Mouse (Mus musculus): Measurements from ENCODE around the gene Slamf7.
"Not testable (repeated sequence)": the region's sequence is repeated elsewhere in the genome, so short reads cannot be mapped to it uniquely, and the experiment has no call there.

Gene Slamf7

DNA sequence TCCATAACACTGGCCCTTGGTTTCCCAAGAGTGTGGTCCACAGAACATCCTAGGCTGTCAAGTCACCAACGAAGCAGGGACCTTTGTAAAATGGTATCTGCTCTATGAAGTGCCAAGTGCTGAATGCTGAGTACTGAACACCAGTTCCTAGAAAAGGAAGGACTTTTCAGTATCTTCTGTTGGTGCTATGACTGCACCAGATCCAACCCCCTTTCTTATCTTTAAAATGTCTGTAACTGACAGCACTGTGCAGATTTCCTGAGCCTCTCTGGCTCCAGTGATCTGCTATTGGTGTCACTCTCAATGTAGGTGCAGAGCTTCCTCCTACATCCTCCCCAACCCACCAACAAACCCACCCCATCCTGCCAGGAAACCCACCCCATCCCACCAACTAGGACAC, 21.6 kb upstream of the Slamf7 start:
- TF ChIP-seq CTCF (conservative IDR thresholded peaks at IDR 0.05; ENCODE audit: low read length) = no peak
- TF ChIP-seq POU5F1 (IDR thresholded peaks at IDR 0.05; ENCODE audit: borderline replicate concordance, low read length) = no peak
- TF ChIP-seq NANOG (IDR thresholded peaks at IDR 0.05; ENCODE audit: borderline replicate concordance, low read length) = no peak
- Histone ChIP-seq H3K4me1 (replicated peaks; ENCODE audit: low read depth, low read length) (no peaks in the 10 kb centered on the region), H3K36me3 (ENCODE audit: insufficient read depth, low read length) (no peaks in the 10 kb centered on the region), H3K4me3 (replicated peaks; ENCODE audit: low read length) (no peak overlapping the region), H3K27me3 (ENCODE audit: insufficient read depth, low read length) (no peaks in the 10 kb centered on the region), H3K9me3 (ENCODE audit: low read length) (peaks cover 3% of the 10 kb centered on the region; the same call in 1 of the 2 replicates)

DNA sequence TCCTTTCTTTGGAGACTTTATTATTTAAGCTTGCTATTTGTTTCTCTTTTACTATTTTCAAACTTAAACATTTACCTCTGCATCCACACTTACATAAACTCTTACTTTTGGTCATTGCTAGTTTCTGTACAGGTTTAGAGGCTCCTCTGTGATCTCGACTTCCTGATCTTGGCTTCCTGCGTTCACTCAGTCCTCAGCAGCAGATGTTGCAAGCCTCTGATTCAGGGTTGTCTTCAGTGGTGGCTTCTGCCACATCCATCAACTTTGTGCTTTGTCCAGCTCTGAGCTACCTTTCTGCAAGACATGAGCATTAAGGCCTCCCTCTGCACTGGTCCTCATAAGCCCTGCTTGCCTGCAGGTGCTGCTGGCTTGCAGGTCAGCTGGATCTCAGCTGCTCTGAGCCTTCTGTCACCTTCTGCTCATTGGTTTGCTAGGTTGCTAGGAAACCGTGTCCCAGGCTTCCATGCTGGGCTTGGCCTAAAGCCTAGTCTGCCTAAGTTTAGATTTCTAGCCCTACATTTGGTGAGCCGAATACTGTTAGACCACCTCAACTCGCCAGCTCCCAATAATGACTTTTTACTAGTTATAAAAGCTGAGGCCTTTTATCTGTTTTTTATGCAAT, 20.1 kb upstream of the Slamf7 start:
- Histone ChIP-seq H3K9me3 (ENCODE audit: low read length) (no peaks in the 10 kb centered on the region), H3K4me1 (replicated peaks; ENCODE audit: low read depth, low read length) (no peaks in the 10 kb centered on the region), H3K27me3 (ENCODE audit: insufficient read depth, low read length) (no peaks in the 10 kb centered on the region), H3K36me3 (ENCODE audit: insufficient read depth, low read length) (no peaks in the 10 kb centered on the region), H3K4me3 (replicated peaks; ENCODE audit: low read length) (no peak overlapping the region)
- no peak for TF ChIP-seq POU5F1 (IDR thresholded peaks at IDR 0.05; ENCODE audit: borderline replicate concordance, low read length)
- TF ChIP-seq CTCF (conservative IDR thresholded peaks at IDR 0.05; ENCODE audit: low read length) = no peak
- TF ChIP-seq NANOG (IDR thresholded peaks at IDR 0.05; ENCODE audit: borderline replicate concordance, low read length) = no peak

DNA sequence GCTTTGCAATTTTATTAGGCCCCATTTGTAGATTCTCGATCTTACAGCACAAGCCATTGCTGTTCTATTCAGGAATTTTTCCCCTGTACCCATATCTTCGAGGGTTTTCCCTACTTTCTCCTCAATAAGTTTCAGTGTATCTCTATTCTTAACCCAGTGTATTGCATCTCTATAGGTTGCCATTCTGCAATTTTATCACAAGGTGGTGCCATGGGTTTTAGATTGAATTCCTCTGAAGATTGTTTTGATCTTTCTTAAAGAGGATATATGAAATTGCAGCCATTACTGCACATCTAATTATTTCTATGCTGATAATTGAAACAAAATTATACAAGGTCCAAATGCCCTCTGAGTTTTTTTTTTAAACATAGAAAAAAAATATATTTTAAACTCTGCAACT, 19.6 kb upstream of the Slamf7 start:
- H3K4me3 ChIP-seq (replicated peaks; ENCODE audit: low read length); H3K9me3 ChIP-seq (ENCODE audit: low read length); H3K36me3 ChIP-seq (ENCODE audit: insufficient read depth, low read length); H3K4me1 ChIP-seq (replicated peaks; ENCODE audit: low read depth, low read length); H3K27me3 ChIP-seq (ENCODE audit: insufficient read depth, low read length): not testable (repeated sequence)

DNA sequence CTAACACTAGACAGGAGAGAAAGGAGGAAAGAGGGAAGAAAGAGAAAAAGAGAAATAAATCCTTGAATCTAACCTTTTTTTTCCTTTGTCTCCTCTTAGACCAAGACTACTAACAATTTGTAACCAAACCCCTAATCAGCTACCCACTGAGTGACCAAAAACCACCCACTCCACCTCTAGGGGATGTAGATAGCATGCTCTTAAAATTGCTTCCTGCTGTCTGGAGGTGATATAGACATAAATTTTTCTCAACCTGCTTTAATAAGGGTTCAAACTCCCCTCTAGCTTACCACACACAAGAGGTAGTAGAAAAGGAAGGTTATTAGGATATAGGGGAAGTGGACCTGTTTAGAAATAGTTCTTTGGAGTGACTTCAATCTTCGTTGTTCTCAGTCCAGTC, 14.3 kb upstream of the Slamf7 start:
- Histone ChIP-seq H3K4me3 (replicated peaks; ENCODE audit: low read length) (no peak overlapping the region), H3K9me3 (ENCODE audit: low read length) (peaks cover 7% of the 10 kb centered on the region; the same call in 1 of the 2 replicates), H3K4me1 (replicated peaks; ENCODE audit: low read depth, low read length) (no peaks in the 10 kb centered on the region), H3K36me3 (ENCODE audit: insufficient read depth, low read length) (no peaks in the 10 kb centered on the region), H3K27me3 (ENCODE audit: insufficient read depth, low read length) (no peaks in the 10 kb centered on the region)
- no peak for TF ChIP-seq NANOG (IDR thresholded peaks at IDR 0.05; ENCODE audit: borderline replicate concordance, low read length)
- no peak for TF ChIP-seq POU5F1 (IDR thresholded peaks at IDR 0.05; ENCODE audit: borderline replicate concordance, low read length)
- TF ChIP-seq CTCF (conservative IDR thresholded peaks at IDR 0.05; ENCODE audit: low read length) = no peak

DNA sequence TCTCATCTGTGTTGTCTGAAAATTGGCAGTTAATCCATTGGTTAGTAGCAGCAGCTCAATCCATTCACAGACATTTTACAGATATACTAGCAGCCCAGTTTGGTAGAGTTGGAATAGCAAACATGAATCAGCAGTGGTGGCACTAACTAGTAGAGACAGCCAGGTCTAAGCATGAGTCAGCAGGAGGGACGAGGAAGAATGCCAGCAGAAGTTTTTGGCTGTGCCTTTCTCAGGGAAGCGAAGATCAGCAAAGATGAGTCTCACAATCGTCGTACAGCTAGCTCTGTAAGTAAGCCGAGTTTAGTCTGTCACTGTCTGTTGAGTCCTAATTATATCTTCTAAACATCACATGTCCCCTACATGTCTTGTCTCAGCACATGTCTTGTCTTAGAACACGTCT, 13.5 kb upstream of the Slamf7 start:
- Histone ChIP-seq H3K4me3 (replicated peaks; ENCODE audit: low read length) (no peak overlapping the region), H3K27me3 (ENCODE audit: insufficient read depth, low read length) (no peaks in the 10 kb centered on the region), H3K9me3 (ENCODE audit: low read length) (peaks cover 7% of the 10 kb centered on the region; the same call in 1 of the 2 replicates), H3K4me1 (replicated peaks; ENCODE audit: low read depth, low read length) (no peaks in the 10 kb centered on the region), H3K36me3 (ENCODE audit: insufficient read depth, low read length) (no peaks in the 10 kb centered on the region)
- no peak for TF ChIP-seq POU5F1 (IDR thresholded peaks at IDR 0.05; ENCODE audit: borderline replicate concordance, low read length)
- no peak for TF ChIP-seq CTCF (conservative IDR thresholded peaks at IDR 0.05; ENCODE audit: low read length)
- no peak for TF ChIP-seq NANOG (IDR thresholded peaks at IDR 0.05; ENCODE audit: borderline replicate concordance, low read length)

DNA sequence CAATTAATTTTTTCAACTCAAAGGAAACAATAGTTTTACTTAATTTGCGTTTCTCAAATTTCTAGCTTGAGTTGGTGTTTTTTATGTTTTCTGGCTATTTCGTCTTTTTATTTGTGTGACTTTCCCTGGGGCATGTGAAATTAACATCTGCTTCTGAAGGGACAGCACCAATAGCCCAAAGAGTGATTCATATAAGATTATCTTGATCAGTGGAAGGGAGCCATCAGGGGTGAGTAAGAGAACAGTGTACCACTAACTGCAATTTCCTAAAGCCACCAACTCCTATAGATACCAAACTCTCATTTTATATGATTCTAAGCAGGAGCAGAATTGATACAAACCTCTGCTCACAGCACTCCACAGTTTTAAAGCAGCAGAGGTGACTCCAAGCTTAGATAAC, 10.9 kb upstream of the Slamf7 start:
- H3K27me3 ChIP-seq (ENCODE audit: insufficient read depth, low read length) = no peaks in the 10 kb centered on the region
- H3K4me1 ChIP-seq (replicated peaks; ENCODE audit: low read depth, low read length) = no peaks in the 10 kb centered on the region
- peaks cover 7% of the 10 kb centered on the region; the same call in 1 of the 2 replicates for H3K9me3 ChIP-seq (ENCODE audit: low read length)
- H3K36me3 ChIP-seq (ENCODE audit: insufficient read depth, low read length) = no peaks in the 10 kb centered on the region
- TF ChIP-seq POU5F1 (IDR thresholded peaks at IDR 0.05; ENCODE audit: borderline replicate concordance, low read length) (no peak), NANOG (IDR thresholded peaks at IDR 0.05; ENCODE audit: borderline replicate concordance, low read length) (no peak), CTCF (conservative IDR thresholded peaks at IDR 0.05; ENCODE audit: low read length) (no peak)
- H3K4me3 ChIP-seq (replicated peaks; ENCODE audit: low read length) = no peak overlapping the region

DNA sequence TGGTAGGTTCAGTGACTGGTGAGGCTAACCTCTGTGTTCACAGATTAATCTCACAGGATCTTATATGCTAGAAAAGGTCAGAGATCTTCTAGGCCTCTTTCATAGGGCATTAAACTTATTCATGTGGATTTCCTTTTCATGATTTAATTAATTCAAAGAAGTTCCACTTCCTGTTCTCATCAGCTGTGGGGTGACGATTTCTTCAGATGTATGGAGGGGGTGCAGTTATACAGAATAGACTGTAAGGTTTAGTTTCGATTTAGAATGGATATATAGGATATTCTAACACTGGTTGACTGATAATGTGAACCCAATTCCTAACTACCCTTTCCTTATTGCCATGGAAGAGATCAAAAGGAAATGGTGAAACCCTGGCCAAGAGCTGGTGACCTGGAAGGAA, 8.6 kb upstream of the Slamf7 start:
- TF ChIP-seq NANOG (IDR thresholded peaks at IDR 0.05; ENCODE audit: borderline replicate concordance, low read length) (no peak), CTCF (conservative IDR thresholded peaks at IDR 0.05; ENCODE audit: low read length) (no peak), POU5F1 (IDR thresholded peaks at IDR 0.05; ENCODE audit: borderline replicate concordance, low read length) (no peak)
- Histone ChIP-seq H3K9me3 (ENCODE audit: low read length) (no peaks in the 10 kb centered on the region), H3K4me1 (replicated peaks; ENCODE audit: low read depth, low read length) (no peaks in the 10 kb centered on the region), H3K36me3 (ENCODE audit: insufficient read depth, low read length) (no peaks in the 10 kb centered on the region), H3K4me3 (replicated peaks; ENCODE audit: low read length) (no peak overlapping the region), H3K27me3 (ENCODE audit: insufficient read depth, low read length) (no peaks in the 10 kb centered on the region)

DNA sequence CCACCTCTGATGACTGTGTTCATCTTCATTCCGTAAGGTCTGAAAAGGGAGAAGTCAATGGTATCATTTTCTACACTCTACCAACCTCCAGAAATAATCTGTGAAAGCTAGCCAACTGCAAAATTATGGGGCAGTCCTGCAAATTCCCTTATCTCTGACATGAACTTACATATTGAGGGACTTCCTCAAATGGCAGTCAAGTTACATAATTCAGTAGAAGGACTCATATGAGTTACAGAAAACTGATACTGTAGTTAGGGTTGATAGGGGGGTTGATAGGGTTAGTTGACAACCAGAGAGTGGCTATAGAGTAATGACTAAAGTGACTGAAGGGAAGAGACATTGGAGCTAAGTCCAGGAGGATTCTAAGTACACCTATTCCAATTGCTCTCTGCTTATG, 7.6 kb upstream of the Slamf7 start:
- no peak for TF ChIP-seq NANOG (IDR thresholded peaks at IDR 0.05; ENCODE audit: borderline replicate concordance, low read length)
- no peak for TF ChIP-seq POU5F1 (IDR thresholded peaks at IDR 0.05; ENCODE audit: borderline replicate concordance, low read length)
- no peak for TF ChIP-seq CTCF (conservative IDR thresholded peaks at IDR 0.05; ENCODE audit: low read length)
- Histone ChIP-seq H3K27me3 (ENCODE audit: insufficient read depth, low read length) (no peaks in the 10 kb centered on the region), H3K4me3 (replicated peaks; ENCODE audit: low read length) (no peak overlapping the region), H3K4me1 (replicated peaks; ENCODE audit: low read depth, low read length) (no peaks in the 10 kb centered on the region), H3K36me3 (ENCODE audit: insufficient read depth, low read length) (no peaks in the 10 kb centered on the region), H3K9me3 (ENCODE audit: low read length) (no peaks in the 10 kb centered on the region)

DNA sequence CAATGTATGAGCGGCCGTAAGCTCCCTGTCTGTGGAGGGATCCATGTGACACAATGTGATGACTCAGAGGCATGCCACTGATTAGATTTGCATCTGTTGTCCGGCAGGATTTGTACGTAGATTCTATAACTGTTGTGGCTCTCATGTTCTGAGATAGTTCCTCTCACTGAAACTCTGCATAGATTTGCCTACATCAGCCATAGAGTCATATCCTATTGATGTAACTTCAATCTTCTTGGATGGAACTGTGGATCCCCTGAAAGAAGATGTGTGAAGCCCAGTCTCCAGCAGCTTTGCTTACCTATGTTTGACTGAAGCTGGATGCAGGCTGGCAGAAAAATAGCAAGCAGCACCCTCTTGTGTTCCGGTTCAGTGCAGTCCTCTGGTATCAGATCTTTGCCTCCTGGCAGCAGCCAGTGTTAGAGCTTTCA, 5.7 kb upstream of the Slamf7 start:
- no peak for TF ChIP-seq NANOG (IDR thresholded peaks at IDR 0.05; ENCODE audit: borderline replicate concordance, low read length)
- TF ChIP-seq CTCF (conservative IDR thresholded peaks at IDR 0.05; ENCODE audit: low read length) = no peak
- no peak for TF ChIP-seq POU5F1 (IDR thresholded peaks at IDR 0.05; ENCODE audit: borderline replicate concordance, low read length)
- no peaks in the 10 kb centered on the region for H3K4me1 ChIP-seq (replicated peaks; ENCODE audit: low read depth, low read length)
- no peaks in the 10 kb centered on the region for H3K9me3 ChIP-seq (ENCODE audit: low read length)
- H3K4me3 ChIP-seq (replicated peaks; ENCODE audit: low read length) = no peak overlapping the region
- H3K27me3 ChIP-seq (ENCODE audit: insufficient read depth, low read length) = no peaks in the 10 kb centered on the region
- no peaks in the 10 kb centered on the region for H3K36me3 ChIP-seq (ENCODE audit: insufficient read depth, low read length)
